ENCODE assay signal across 8 mouse cellular contexts in the genomic region with DNA sequence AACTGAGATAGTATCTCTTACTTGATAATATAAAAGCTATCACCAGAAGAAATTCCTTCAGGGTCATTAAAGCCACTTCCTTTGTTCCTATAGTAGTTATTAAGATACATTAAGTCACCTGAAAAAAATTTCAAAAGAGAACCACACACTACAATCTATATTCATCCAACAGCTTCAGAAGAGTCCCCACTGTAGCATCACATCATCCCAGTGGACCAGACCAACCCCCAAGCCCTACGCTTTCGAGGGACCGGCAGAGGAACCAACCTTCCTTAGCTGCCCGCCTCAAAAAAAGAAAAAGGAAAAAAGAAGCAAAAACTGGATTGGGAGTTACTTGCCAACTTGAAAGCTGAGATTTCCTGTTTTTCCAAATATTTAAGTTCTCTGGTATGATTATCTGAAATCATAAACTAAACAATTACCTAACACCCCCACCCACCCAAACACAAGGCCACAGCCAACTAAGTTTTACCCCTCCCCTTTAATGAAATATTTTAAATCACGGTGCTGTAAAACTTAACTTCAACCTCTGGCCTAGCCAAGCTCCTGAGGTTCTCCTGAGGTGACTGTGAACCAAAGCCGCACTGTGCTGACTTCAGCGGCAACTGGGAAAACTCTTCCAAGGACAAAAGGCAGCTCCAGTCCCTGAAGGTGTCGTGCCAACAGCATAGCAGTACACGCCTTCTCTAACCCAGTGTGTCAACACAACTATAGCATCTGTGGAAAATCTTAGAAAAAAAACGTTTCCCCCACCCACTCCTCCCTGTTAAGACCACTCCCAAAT. TPM values are rescaled to one million over a fixed set of nuclear protein-coding genes. Genes with fewer than 3 reads are reported as not detected.
DNase-seq lines count a peak whose midpoint lies in the region; ATAC-seq and TF ChIP-seq lines count a peak whose summit lies in the region.

No protein-coding gene starts in this region.

- H3K36me3 ChIP-seq in heart, embryonic 14.5 days (ENCODE audit: control insufficient read depth, insufficient read depth, low read length): peaks cover 60% of the 10 kb centered on the region
- H3K36me3 ChIP-seq in liver, embryonic 15.5 days (replicated peaks): peaks cover 61% of the 10 kb centered on the region
- H3K36me3 ChIP-seq in stomach, embryonic 15.5 days: peaks cover 18% of the 10 kb centered on the region; the same call in 1 of the 2 replicates

- H3K4me1 ChIP-seq in bone marrow macrophage, adult 2 months (ENCODE audit: control insufficient read depth, insufficient read depth, low read length): peaks cover 9% of the 10 kb centered on the region
- H3K4me1 ChIP-seq in heart, embryonic 14.5 days (ENCODE audit: control insufficient read depth in 2 of 2, insufficient read depth in 2 of 2, low read length in 2 of 2): peaks cover 16 to 33% of the 10 kb centered on the region in 2 experiments
- H3K4me1 ChIP-seq in liver, embryonic 15.5 days (replicated peaks): peaks cover 51% of the 10 kb centered on the region
- peaks cover 36% of the 10 kb centered on the region for H3K4me1 ChIP-seq in stomach, embryonic 15.5 days

- H3K27ac ChIP-seq in layer of hippocampus, adult 2 months: peak overlapping the region; percentile 100
- peak overlapping the region; percentile 98 for H3K27ac ChIP-seq in bone marrow macrophage, adult 2 months (ENCODE audit: insufficient read depth, low read depth, low read length)
- peak overlapping the region; percentile 79 to 100 for H3K27ac ChIP-seq in heart, embryonic 14.5 days (replicated peaks in 1 of 2; ENCODE audit: control insufficient read depth in 1 of 2, insufficient read depth in 1 of 2, low read depth in 2 of 2, low read length in 2 of 2)
- H3K27ac ChIP-seq in liver, embryonic 15.5 days (replicated peaks): peak overlapping the region; percentile 99
- peak overlapping the region; percentile 99 for H3K27ac ChIP-seq in stomach, embryonic 15.5 days

- peak in 1 of 2 experiments; percentile 17 for DNase-seq in layer of hippocampus, adult 2 months (ENCODE audit: low spot score in 2 of 2)
- DNase-seq in layer of hippocampus, adult 9-10 months (ENCODE audit: low spot score): no peak
- DNase-seq in spleen, adult 12 weeks (ENCODE audit: low spot score): no peak
- no peak for DNase-seq in gastrocnemius, postnatal 36 days

- ATAC-seq in heart, embryonic 14.5 days (ENCODE audit: insufficient number of reproducible peaks, insufficient read depth, low FRiP score, low read depth): no peak
- no peak for ATAC-seq in liver, embryonic 15.5 days (ENCODE audit: insufficient read depth)
- no peak for ATAC-seq in stomach, embryonic 15.5 days (ENCODE audit: insufficient read depth, low FRiP score, low read depth)

- under 1% methylated on average over 10 of the region's 10 CpGs for WGBS in heart, embryonic 14.5 days
- 0% methylated on average over 10 of the region's 10 CpGs for WGBS in liver, embryonic 15.5 days (ENCODE audit: insufficient replicate concordance)
- WGBS in stomach, embryonic 15.5 days: under 1% methylated on average over 10 of the region's 10 CpGs

- H3K4me3 ChIP-seq in layer of hippocampus, adult 2 months: peak overlapping the region; percentile 97
- H3K4me3 ChIP-seq in bone marrow macrophage, adult 2 months (ENCODE audit: insufficient read depth, low read length): peak overlapping the region; percentile 61
- peak overlapping the region; percentile 60 to 76 for H3K4me3 ChIP-seq in heart, embryonic 14.5 days (ENCODE audit: control insufficient read depth in 1 of 2, insufficient read depth in 1 of 2, low read depth in 1 of 2, low read length in 2 of 2)
- H3K4me3 ChIP-seq in liver, embryonic 15.5 days (replicated peaks): peak overlapping the region; percentile 84
- H3K4me3 ChIP-seq in stomach, embryonic 15.5 days (replicated peaks): peak overlapping the region; percentile 75

- TF ChIP-seq CTCF in layer of hippocampus, adult 2 months (conservative IDR thresholded peaks at IDR 0.05): no peak
- TF ChIP-seq CTCF in bone marrow macrophage, adult 2 months (IDR thresholded peaks at IDR 0.05; ENCODE audit: low read depth, low read length): no peak

- no peak for TF ChIP-seq POLR2A in bone marrow macrophage, adult 2 months (IDR thresholded peaks at IDR 0.05; ENCODE audit: borderline replicate concordance, low read depth, low read length)

- peak overlapping the region; percentile 97 for H3K9ac ChIP-seq in heart, embryonic 14.5 days (ENCODE audit: low read length)
- H3K9ac ChIP-seq in liver, embryonic 15.5 days: peak overlapping the region; percentile 96
- H3K9ac ChIP-seq in stomach, embryonic 15.5 days: peak overlapping the region; percentile 67

- H3K4me2 ChIP-seq in heart, embryonic 14.5 days (ENCODE audit: low read length): peak overlapping the region; percentile 95
- H3K4me2 ChIP-seq in liver, embryonic 15.5 days: peak overlapping the region; percentile 77
- H3K4me2 ChIP-seq in stomach, embryonic 15.5 days: peak overlapping the region; percentile 47

- no peaks in the 10 kb centered on the region for H3K9me3 ChIP-seq in heart, embryonic 14.5 days (ENCODE audit: control insufficient read depth, low read length)
- no peaks in the 10 kb centered on the region for H3K9me3 ChIP-seq in liver, embryonic 15.5 days (replicated peaks)
- no peaks in the 10 kb centered on the region for H3K9me3 ChIP-seq in stomach, embryonic 15.5 days

- H3K27me3 ChIP-seq in heart, embryonic 14.5 days (ENCODE audit: control insufficient read depth, insufficient read depth, low read length): no peaks in the 10 kb centered on the region
- no peaks in the 10 kb centered on the region for H3K27me3 ChIP-seq in liver, embryonic 15.5 days
- no peaks in the 10 kb centered on the region for H3K27me3 ChIP-seq in stomach, embryonic 15.5 days (replicated peaks)

- intact Hi-C loops in gastrocnemius, postnatal 36 days (cut with DNase I): no loop called here

RNA-seq across cellular contexts. Expression of gene Scyl1, which starts 28.5 kb away (rescaled TPM):
- total RNA-seq in layer of hippocampus, adult 2 months (2021): 10 to 100 TPM; 74.1 to 80.9 TPM
- 46.7 and 48.3 TPM in 2 replicates for polyA plus RNA-seq in bone marrow macrophage, adult 2 months (2012; ENCODE audit: insufficient read depth, insufficient read length, missing spikeins)
- polyA plus RNA-seq in heart, embryonic 14.5 days (2014; fragmentation: Nextera tagmentation; extraction: Ambion mirVana): 56.9 and 62.3 TPM in 2 replicates
- polyA plus RNA-seq in liver, embryonic 15.5 days (2015; fragmentation: Nextera tagmentation; extraction: Ambion mirVana): 21.1 and 24.4 TPM in 2 replicates
- 63.6 and 68.9 TPM in 2 replicates for polyA plus RNA-seq in stomach, embryonic 15.5 days (2015; fragmentation: Nextera tagmentation; extraction: Ambion mirVana)
- 10 to 100 TPM; 70.8 to 71.1 TPM for total RNA-seq in gastrocnemius, postnatal 36 days (2021)

RNA-seq across cellular contexts. Expression of gene Ltbp3, which starts 59.1 kb away (rescaled TPM):
- 10 to 100 TPM; 23.8 to 30.0 TPM for total RNA-seq in layer of hippocampus, adult 2 months (2021)
- polyA plus RNA-seq in bone marrow macrophage, adult 2 months (2012; ENCODE audit: insufficient read depth, insufficient read length, missing spikeins): 11.4 and 15.7 TPM in 2 replicates
- polyA plus RNA-seq in heart, embryonic 14.5 days (2014; fragmentation: Nextera tagmentation; extraction: Ambion mirVana): 35.7 and 39.0 TPM in 2 replicates
- 1.2 and 3.4 TPM in 2 replicates for polyA plus RNA-seq in liver, embryonic 15.5 days (2015; fragmentation: Nextera tagmentation; extraction: Ambion mirVana)
- polyA plus RNA-seq in stomach, embryonic 15.5 days (2015; fragmentation: Nextera tagmentation; extraction: Ambion mirVana): 27.1 and 30.6 TPM in 2 replicates
- total RNA-seq in gastrocnemius, postnatal 36 days (2021): 10 to 100 TPM; 43.4 to 44.2 TPM
